Mouse (Mus musculus): Measurements from ENCODE around the gene Ccdc88c. TPM values are rescaled to one million over a fixed set of nuclear protein-coding genes. Genes with fewer than 3 reads are reported as not detected.

Gene Ccdc88c
- polyA plus RNA-seq, 1 experiment from 2014 or later = 12.0 TPM

- Histone ChIP-seq H3K9me3 (ENCODE audit: low read length) (no peaks in the 10 kb centered on the region), H3K4me3 (ENCODE audit: low read length) (no peak overlapping the region), H3K36me3 (ENCODE audit: insufficient read depth, low read length) (no peaks in the 10 kb centered on the region), H3K27ac (ENCODE audit: low read length) (peak overlapping the region; percentile 87), H3K4me1 (ENCODE audit: insufficient read depth, low read length) (peaks cover 89% of the 10 kb centered on the region), H3K27me3 (ENCODE audit: insufficient read depth, low read length) (no peaks in the 10 kb centered on the region), H3K4me2 (replicated peaks; ENCODE audit: low read depth, low read length) (peak overlapping the region; percentile 24), H3K9ac (replicated peaks; ENCODE audit: low read length) (peak overlapping the region; percentile 3)
- 13% methylated on average over 17 of the region's 17 CpGs for WGBS
- ATAC-seq (ENCODE audit: low FRiP score, low TSS enrichment) = no peak
Observed at GRCm38 (mm10) chr12:101012197-101013077, 16.4 kb downstream of the Ccdc88c start.

- no peak overlapping the region for H3K27ac ChIP-seq (ENCODE audit: low read length)
- 60% methylated on average over 7 of the region's 7 CpGs for WGBS
- H3K4me2 ChIP-seq (replicated peaks; ENCODE audit: low read depth, low read length) = no peak overlapping the region
- no peaks in the 10 kb centered on the region for H3K9me3 ChIP-seq (ENCODE audit: low read length)
- H3K4me1 ChIP-seq (ENCODE audit: insufficient read depth, low read length) = peaks cover 77% of the 10 kb centered on the region
- no peak overlapping the region for H3K4me3 ChIP-seq (ENCODE audit: low read length)
- H3K36me3 ChIP-seq (ENCODE audit: insufficient read depth, low read length) = no peaks in the 10 kb centered on the region
- H3K27me3 ChIP-seq (ENCODE audit: insufficient read depth, low read length) = no peaks in the 10 kb centered on the region
- no peak for ATAC-seq (ENCODE audit: low FRiP score, low TSS enrichment)
- H3K9ac ChIP-seq (replicated peaks; ENCODE audit: low read length) = no peak overlapping the region
Observed at GRCm38 (mm10) chr12:101011017-101011416, 17.8 kb downstream of the Ccdc88c start.

GRCm38 (mm10) chr12:101010148-101010920 lies 18.5 kb downstream of the Ccdc88c start:
- Histone ChIP-seq H3K27me3 (ENCODE audit: insufficient read depth, low read length) (no peaks in the 10 kb centered on the region), H3K9ac (replicated peaks; ENCODE audit: low read length) (peak overlapping the region; percentile 17; the same call in 1 of the 2 replicates), H3K4me3 (ENCODE audit: low read length) (no peak overlapping the region), H3K4me1 (ENCODE audit: insufficient read depth, low read length) (peaks cover 75% of the 10 kb centered on the region), H3K9me3 (ENCODE audit: low read length) (no peaks in the 10 kb centered on the region), H3K36me3 (ENCODE audit: insufficient read depth, low read length) (no peaks in the 10 kb centered on the region), H3K4me2 (replicated peaks; ENCODE audit: low read depth, low read length) (no peak overlapping the region), H3K27ac (ENCODE audit: low read length) (no peak overlapping the region)
- ATAC-seq (ENCODE audit: low FRiP score, low TSS enrichment) = no peak
- WGBS = 58% methylated on average over 10 of the region's 10 CpGs

GRCm38 (mm10) chr12:101009225-101009624 lies 19.6 kb downstream of the Ccdc88c start:
- H3K4me1 ChIP-seq (ENCODE audit: insufficient read depth, low read length) = peaks cover 73% of the 10 kb centered on the region
- H3K27ac ChIP-seq (ENCODE audit: low read length) = no peak overlapping the region
- no peak overlapping the region for H3K9ac ChIP-seq (replicated peaks; ENCODE audit: low read length)
- no peaks in the 10 kb centered on the region for H3K36me3 ChIP-seq (ENCODE audit: insufficient read depth, low read length)
- H3K27me3 ChIP-seq (ENCODE audit: insufficient read depth, low read length) = no peaks in the 10 kb centered on the region
- no peaks in the 10 kb centered on the region for H3K9me3 ChIP-seq (ENCODE audit: low read length)
- no peak overlapping the region for H3K4me2 ChIP-seq (replicated peaks; ENCODE audit: low read depth, low read length)
- WGBS = 85% methylated on average over 4 of the region's 4 CpGs
- no peak for ATAC-seq (ENCODE audit: low FRiP score, low TSS enrichment)
- H3K4me3 ChIP-seq (ENCODE audit: low read length) = no peak overlapping the region

GRCm38 (mm10) chr12:101008648-101009047 lies 20.2 kb downstream of the Ccdc88c start:
- H3K4me1 ChIP-seq (ENCODE audit: insufficient read depth, low read length) = peaks cover 71% of the 10 kb centered on the region
- no peaks in the 10 kb centered on the region for H3K27me3 ChIP-seq (ENCODE audit: insufficient read depth, low read length)
- H3K27ac ChIP-seq (ENCODE audit: low read length) = peak overlapping the region; percentile 68
- H3K4me2 ChIP-seq (replicated peaks; ENCODE audit: low read depth, low read length) = no peak overlapping the region
- H3K4me3 ChIP-seq (ENCODE audit: low read length) = no peak overlapping the region
- 53% methylated on average over 4 of the region's 4 CpGs for WGBS
- H3K9ac ChIP-seq (replicated peaks; ENCODE audit: low read length) = no peak overlapping the region
- no peak; the same call in 1 of the 2 replicates for ATAC-seq (ENCODE audit: low FRiP score, low TSS enrichment)
- H3K9me3 ChIP-seq (ENCODE audit: low read length) = no peaks in the 10 kb centered on the region
- H3K36me3 ChIP-seq (ENCODE audit: insufficient read depth, low read length) = no peaks in the 10 kb centered on the region

GRCm38 (mm10) chr12:101007968-101008481 lies 20.8 kb downstream of the Ccdc88c start:
- H3K9ac ChIP-seq (replicated peaks; ENCODE audit: low read length) = no peak overlapping the region
- peak overlapping the region; percentile 68 for H3K27ac ChIP-seq (ENCODE audit: low read length)
- H3K27me3 ChIP-seq (ENCODE audit: insufficient read depth, low read length) = no peaks in the 10 kb centered on the region
- H3K36me3 ChIP-seq (ENCODE audit: insufficient read depth, low read length) = no peaks in the 10 kb centered on the region
- 33% methylated on average over 10 of the region's 10 CpGs for WGBS
- ATAC-seq (ENCODE audit: low FRiP score, low TSS enrichment) = peak; percentile 6; the same call in 1 of the 2 replicates
- H3K9me3 ChIP-seq (ENCODE audit: low read length) = no peaks in the 10 kb centered on the region
- no peak overlapping the region for H3K4me2 ChIP-seq (replicated peaks; ENCODE audit: low read depth, low read length)
- H3K4me3 ChIP-seq (ENCODE audit: low read length) = no peak overlapping the region
- peaks cover 71% of the 10 kb centered on the region for H3K4me1 ChIP-seq (ENCODE audit: insufficient read depth, low read length)

GRCm38 (mm10) chr12:101007427-101007826 lies 21.4 kb downstream of the Ccdc88c start:
- Histone ChIP-seq H3K4me1 (ENCODE audit: insufficient read depth, low read length) (peaks cover 71% of the 10 kb centered on the region), H3K36me3 (ENCODE audit: insufficient read depth, low read length) (no peaks in the 10 kb centered on the region), H3K4me3 (ENCODE audit: low read length) (no peak overlapping the region), H3K27ac (ENCODE audit: low read length) (peak overlapping the region; percentile 68), H3K9me3 (ENCODE audit: low read length) (no peaks in the 10 kb centered on the region), H3K27me3 (ENCODE audit: insufficient read depth, low read length) (no peaks in the 10 kb centered on the region), H3K9ac (replicated peaks; ENCODE audit: low read length) (no peak overlapping the region), H3K4me2 (replicated peaks; ENCODE audit: low read depth, low read length) (no peak overlapping the region)
- WGBS = 59% methylated on average over 9 of the region's 9 CpGs
- no peak for ATAC-seq (ENCODE audit: low FRiP score, low TSS enrichment)

- Histone ChIP-seq H3K4me2 (replicated peaks; ENCODE audit: low read depth, low read length) (no peak overlapping the region), H3K27ac (ENCODE audit: low read length) (no peak overlapping the region), H3K9me3 (ENCODE audit: low read length) (no peaks in the 10 kb centered on the region), H3K9ac (replicated peaks; ENCODE audit: low read length) (no peak overlapping the region), H3K27me3 (ENCODE audit: insufficient read depth, low read length) (no peaks in the 10 kb centered on the region), H3K4me3 (ENCODE audit: low read length) (no peak overlapping the region), H3K4me1 (ENCODE audit: insufficient read depth, low read length) (peaks cover 73% of the 10 kb centered on the region), H3K36me3 (ENCODE audit: insufficient read depth, low read length) (no peaks in the 10 kb centered on the region)
- no peak for ATAC-seq (ENCODE audit: low FRiP score, low TSS enrichment)
- WGBS = 87% methylated on average over 12 of the region's 12 CpGs
Observed at GRCm38 (mm10) chr12:101005665-101006420, 23.0 kb downstream of the Ccdc88c start.

- no peaks in the 10 kb centered on the region for H3K9me3 ChIP-seq (ENCODE audit: low read length)
- no peak overlapping the region for H3K4me3 ChIP-seq (ENCODE audit: low read length)
- H3K27me3 ChIP-seq (ENCODE audit: insufficient read depth, low read length) = no peaks in the 10 kb centered on the region
- no peak for ATAC-seq (ENCODE audit: low FRiP score, low TSS enrichment)
- H3K27ac ChIP-seq (ENCODE audit: low read length) = no peak overlapping the region
- no peak overlapping the region for H3K9ac ChIP-seq (replicated peaks; ENCODE audit: low read length)
- WGBS = 85% methylated on average over 5 of the region's 5 CpGs
- no peaks in the 10 kb centered on the region for H3K36me3 ChIP-seq (ENCODE audit: insufficient read depth, low read length)
- H3K4me2 ChIP-seq (replicated peaks; ENCODE audit: low read depth, low read length) = no peak overlapping the region
- peaks cover 72% of the 10 kb centered on the region for H3K4me1 ChIP-seq (ENCODE audit: insufficient read depth, low read length)
Observed at GRCm38 (mm10) chr12:101004982-101005381, 23.9 kb downstream of the Ccdc88c start.
